Comparison of ENCODE assay signal across 9 mouse cellular contexts in the genomic region with DNA sequence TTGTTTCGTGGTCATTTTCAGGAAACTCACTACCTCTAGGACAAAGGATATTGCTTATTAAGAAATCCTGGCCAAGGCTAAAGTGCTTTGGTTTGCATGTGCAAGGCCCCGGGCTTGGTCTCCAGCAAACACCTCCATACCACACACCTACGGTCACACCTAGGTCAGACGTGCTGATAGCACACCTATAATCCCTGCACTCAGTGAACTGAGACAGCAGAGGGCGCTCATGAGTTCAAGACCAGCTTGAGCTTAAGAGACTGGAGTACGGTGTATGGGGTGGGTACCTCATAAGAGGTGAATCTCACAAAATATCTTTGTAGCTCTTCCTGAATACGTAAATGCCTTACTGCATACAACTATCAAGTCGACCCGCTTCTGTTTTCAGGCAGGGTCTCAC. TPM values are rescaled to one million over a fixed set of nuclear protein-coding genes. Genes with fewer than 3 reads are reported as not detected.
DNase-seq lines count a peak whose midpoint lies in the region; ATAC-seq and TF ChIP-seq lines count a peak whose summit lies in the region.
"Had no signal": no experiment of that assay in that cellular context is flagged by ENCODE, and none has a peak within 500 bp of the region (broad histone marks: within the 10 kb centered on the region; RNA-seq: fewer than 3 reads in every experiment).

No protein-coding gene starts in this region.

- peak; percentile 77 for DNase-seq in hindbrain, embryonic 11.5 days (ENCODE audit: low spot score)
- DNase-seq in G1E (ENCODE audit: low spot score): no peak
- peak; percentile 73 for DNase-seq in cerebellum, adult 11-12 months
- DNase-seq in gastrocnemius, postnatal 14 days: peak; percentile 30
- peak; percentile 65 for DNase-seq in limb, embryonic 10.5 days (ENCODE audit: low spot score)
- DNase-seq in neural tube, embryonic 11.5 days (ENCODE audit: low spot score): peak; percentile 69
- DNase-seq in thymus, adult 2 months: peak; percentile 68

- no peak overlapping the region for H3K4me2 ChIP-seq in hindbrain, embryonic 11.5 days (replicated peaks; ENCODE audit: low read depth, low read length)
- no peak overlapping the region for H3K4me2 ChIP-seq in hindbrain, embryonic 12.5 days (replicated peaks)
- H3K4me2 ChIP-seq in neural tube, embryonic 11.5 days (ENCODE audit: low read depth): no peak overlapping the region
- H3K4me2 ChIP-seq: embryonic facial prominence, embryonic 13.5 days had no signal

- peaks cover 8% of the 10 kb centered on the region; the same call in 1 of the 2 replicates for H3K36me3 ChIP-seq in hindbrain, embryonic 11.5 days (ENCODE audit: control insufficient read depth, insufficient read depth, low read length)
- peaks cover 51% of the 10 kb centered on the region for H3K36me3 ChIP-seq in hindbrain, embryonic 12.5 days
- peaks cover 64% of the 10 kb centered on the region for H3K36me3 ChIP-seq in G1E (replicated peaks)
- peaks cover 80% of the 10 kb centered on the region for H3K36me3 ChIP-seq in limb, embryonic 10.5 days
- peaks cover 17% of the 10 kb centered on the region for H3K36me3 ChIP-seq in neural tube, embryonic 11.5 days (ENCODE audit: control insufficient read depth, insufficient read depth, low read length)
- 0 out of 2 replicates have a peak, but pooled peaks cover 5% of the 10 kb centered on the region for H3K36me3 ChIP-seq in thymus, adult 2 months (ENCODE audit: control insufficient read depth, insufficient read depth, low read length)

- TF ChIP-seq CTCF in G1E (IDR thresholded peaks at IDR 0.05; ENCODE audit: low read depth, low read length): peak; percentile 65
- peak; percentile 25; the same call in 1 of the 2 replicates for TF ChIP-seq CTCF in thymus, adult 2 months (IDR thresholded peaks at IDR 0.05; ENCODE audit: borderline replicate concordance, control insufficient read depth, extremely low read depth, insufficient read depth, low read length, poor library complexity)

- H3K9ac ChIP-seq in hindbrain, embryonic 11.5 days (ENCODE audit: low read depth, low read length): no peak overlapping the region
- H3K9ac ChIP-seq in hindbrain, embryonic 12.5 days: no peak overlapping the region
- H3K9ac ChIP-seq in neural tube, embryonic 11.5 days (ENCODE audit: low read length): no peak overlapping the region
- H3K9ac ChIP-seq: embryonic facial prominence, embryonic 13.5 days had no signal

- no peaks in the 10 kb centered on the region for H3K4me1 ChIP-seq in hindbrain, embryonic 11.5 days (replicated peaks; ENCODE audit: control insufficient read depth, insufficient read depth, low read length)
- no peaks in the 10 kb centered on the region for H3K4me1 ChIP-seq in hindbrain, embryonic 12.5 days
- H3K4me1 ChIP-seq in G1E (ENCODE audit: insufficient read depth, low read depth, low read length): no peaks in the 10 kb centered on the region; the same call in 1 of the 2 replicates
- H3K4me1 ChIP-seq in limb, embryonic 10.5 days: no peaks in the 10 kb centered on the region
- H3K4me1 ChIP-seq in neural tube, embryonic 11.5 days (ENCODE audit: control insufficient read depth, insufficient read depth, low read length): no peaks in the 10 kb centered on the region
- no peaks in the 10 kb centered on the region for H3K4me1 ChIP-seq in thymus, adult 2 months (replicated peaks; ENCODE audit: control insufficient read depth, insufficient read depth, low read length)
- H3K4me1 ChIP-seq: embryonic facial prominence, embryonic 13.5 days had no signal

- TF ChIP-seq POLR2A in thymus, adult 2 months (IDR thresholded peaks at IDR 0.05; ENCODE audit: control insufficient read depth, extremely low read depth, insufficient read depth, low read length, poor library complexity): no peak

- H3K9me3 ChIP-seq in hindbrain, embryonic 11.5 days (ENCODE audit: control insufficient read depth, low read length): no peaks in the 10 kb centered on the region
- H3K9me3 ChIP-seq in hindbrain, embryonic 12.5 days (replicated peaks): 0 out of 2 replicates have a peak, but pooled peaks cover 4% of the 10 kb centered on the region
- no peaks in the 10 kb centered on the region for H3K9me3 ChIP-seq in G1E (replicated peaks)
- H3K9me3 ChIP-seq in limb, embryonic 10.5 days (replicated peaks): no peaks in the 10 kb centered on the region
- H3K9me3 ChIP-seq in neural tube, embryonic 11.5 days (ENCODE audit: control insufficient read depth, low read length): no peaks in the 10 kb centered on the region
- H3K9me3 ChIP-seq: embryonic facial prominence, embryonic 13.5 days had no signal

- H3K27ac ChIP-seq in hindbrain, embryonic 11.5 days (ENCODE audit: low read depth, low read length): no peak overlapping the region
- no peak overlapping the region for H3K27ac ChIP-seq in hindbrain, embryonic 12.5 days
- no peak overlapping the region for H3K27ac ChIP-seq in limb, embryonic 10.5 days
- H3K27ac ChIP-seq in neural tube, embryonic 11.5 days (ENCODE audit: low read depth, low read length): no peak overlapping the region
- no peak overlapping the region for H3K27ac ChIP-seq in thymus, adult 2 months (ENCODE audit: control insufficient read depth, insufficient read depth, low read length)
- H3K27ac ChIP-seq: embryonic facial prominence, embryonic 13.5 days had no signal

- WGBS in hindbrain, embryonic 11.5 days: 60% methylated on average over 9 of the region's 9 CpGs
- WGBS in hindbrain, embryonic 12.5 days: 62% methylated on average over 9 of the region's 9 CpGs
- 58% methylated on average over 9 of the region's 9 CpGs for WGBS in limb, embryonic 10.5 days
- 62% methylated on average over 9 of the region's 9 CpGs for WGBS in neural tube, embryonic 11.5 days
- WGBS in thymus, adult 2 months: 68% methylated on average over 9 of the region's 9 CpGs

- intact Hi-C loops in gastrocnemius, postnatal 14 days (cut with DNase I; ENCODE audit: low total_unique reads): no loop called here

- H3K27me3 ChIP-seq in hindbrain, embryonic 11.5 days (ENCODE audit: control insufficient read depth, insufficient read depth, low read length): no peaks in the 10 kb centered on the region
- no peaks in the 10 kb centered on the region for H3K27me3 ChIP-seq in hindbrain, embryonic 12.5 days
- H3K27me3 ChIP-seq in G1E (ENCODE audit: insufficient read depth, low read length): no peaks in the 10 kb centered on the region
- no peaks in the 10 kb centered on the region for H3K27me3 ChIP-seq in limb, embryonic 10.5 days (ENCODE audit: low read depth, poor library complexity, severe bottlenecking)
- no peaks in the 10 kb centered on the region for H3K27me3 ChIP-seq in neural tube, embryonic 11.5 days (ENCODE audit: control insufficient read depth, insufficient read depth, low read length)
- no peaks in the 10 kb centered on the region for H3K27me3 ChIP-seq in thymus, adult 2 months (ENCODE audit: control insufficient read depth, insufficient read depth, low read length)
- H3K27me3 ChIP-seq: embryonic facial prominence, embryonic 13.5 days had no signal

- no peak overlapping the region for H3K4me3 ChIP-seq in hindbrain, embryonic 11.5 days (ENCODE audit: low read depth, low read length)
- no peak overlapping the region for H3K4me3 ChIP-seq in hindbrain, embryonic 12.5 days
- no peak overlapping the region for H3K4me3 ChIP-seq in G1E (ENCODE audit: low read depth, low read length)
- H3K4me3 ChIP-seq in limb, embryonic 10.5 days: no peak overlapping the region
- no peak overlapping the region for H3K4me3 ChIP-seq in neural tube, embryonic 11.5 days (ENCODE audit: low read depth, low read length)
- H3K4me3 ChIP-seq in thymus, adult 2 months (ENCODE audit: control insufficient read depth, insufficient read depth, low read length): no peak overlapping the region
- H3K4me3 ChIP-seq: embryonic facial prominence, embryonic 13.5 days had no signal

- ATAC-seq in hindbrain, embryonic 11.5 days (ENCODE audit: low FRiP score): no peak
- no peak for ATAC-seq in hindbrain, embryonic 12.5 days (ENCODE audit: low FRiP score)
- 0 out of 2 replicates have a peak, but pooled peaks have one; percentile 15 for ATAC-seq in G1E (ENCODE audit: extremely low read depth, insufficient number of reproducible peaks, low FRiP score, poor library complexity, severe bottlenecking)
- ATAC-seq in neural tube, embryonic 11.5 days (ENCODE audit: insufficient read depth, low FRiP score, low TSS enrichment): no peak

RNA-seq across cellular contexts. Expression of gene Ccsap, which starts 24.6 kb away (rescaled TPM):
- 6.8 and 7.1 TPM in 2 replicates for polyA plus RNA-seq in hindbrain, embryonic 11.5 days (2014; fragmentation: Nextera tagmentation; extraction: Ambion mirVana)
- 6.8 and 8.0 TPM in 2 replicates for polyA plus RNA-seq in hindbrain, embryonic 12.5 days (2016; fragmentation: Nextera tagmentation; extraction: Ambion mirVana)
- total RNA-seq in G1E (2014; fragmentation: Nextera tagmentation): 13.3 and 16.3 TPM in 2 replicates
- 11.7 and 12.5 TPM in 2 replicates for total RNA-seq in G1E (2017)
- polyA plus RNA-seq in G1E (2012): 9.4 and 10.3 TPM in 2 replicates
- 1 to 10 TPM; 1.1 to 1.8 TPM for total RNA-seq in gastrocnemius, postnatal 14 days (2021)
- polyA plus RNA-seq in limb, embryonic 10.5 days (2016; fragmentation: Nextera tagmentation; extraction: Ambion mirVana): 6.0 and 6.1 TPM in 2 replicates
- polyA plus RNA-seq in neural tube, embryonic 11.5 days (2014; fragmentation: Nextera tagmentation; extraction: Ambion mirVana): 6.3 and 6.7 TPM in 2 replicates
- 7.3 and 9.6 TPM in 2 replicates for polyA plus RNA-seq in thymus, adult 2 months (2012; rRNA removed)

RNA-seq across cellular contexts. Expression of gene Rab4a, which starts 29.7 kb away (rescaled TPM):
- polyA plus RNA-seq in hindbrain, embryonic 11.5 days (2014; fragmentation: Nextera tagmentation; extraction: Ambion mirVana): 64.3 and 68.7 TPM in 2 replicates
- polyA plus RNA-seq in hindbrain, embryonic 12.5 days (2016; fragmentation: Nextera tagmentation; extraction: Ambion mirVana): 61.0 and 61.2 TPM in 2 replicates
- total RNA-seq in G1E (2014; fragmentation: Nextera tagmentation) (not detected in 2 replicates), G1E (2017) (4.0 and 5.3 TPM in 2 replicates)
- 1.2 and 1.7 TPM in 2 replicates for polyA plus RNA-seq in G1E (2012)
- total RNA-seq in gastrocnemius, postnatal 14 days (2021): 10 to 100 TPM; 13.3 to 14.4 TPM
- 58.2 and 61.8 TPM in 2 replicates for polyA plus RNA-seq in limb, embryonic 10.5 days (2016; fragmentation: Nextera tagmentation; extraction: Ambion mirVana)
- polyA plus RNA-seq in neural tube, embryonic 11.5 days (2014; fragmentation: Nextera tagmentation; extraction: Ambion mirVana): 66.1 and 71.4 TPM in 2 replicates
- polyA plus RNA-seq in thymus, adult 2 months (2012; rRNA removed): 4.4 and 5.1 TPM in 2 replicates

RNA-seq across cellular contexts. Expression of gene Acta1, which starts 59.1 kb away (rescaled TPM):
- 5.2 and 10.6 TPM in 2 replicates for polyA plus RNA-seq in hindbrain, embryonic 11.5 days (2014; fragmentation: Nextera tagmentation; extraction: Ambion mirVana)
- polyA plus RNA-seq in hindbrain, embryonic 12.5 days (2016; fragmentation: Nextera tagmentation; extraction: Ambion mirVana): 9.8 and 47.5 TPM in 2 replicates
- total RNA-seq in G1E (2014; fragmentation: Nextera tagmentation): not detected in 2 replicates
- total RNA-seq in G1E (2017): not detected in 2 replicates
- 0.07 TPM in 1 of 2 replicates, not detected in the other for polyA plus RNA-seq in G1E (2012)
- total RNA-seq in gastrocnemius, postnatal 14 days (2021): over 10,000 TPM; 58,912 to 62,167 TPM
- polyA plus RNA-seq in limb, embryonic 10.5 days (2016; fragmentation: Nextera tagmentation; extraction: Ambion mirVana): 1.6 and 1.8 TPM in 2 replicates
- polyA plus RNA-seq in neural tube, embryonic 11.5 days (2014; fragmentation: Nextera tagmentation; extraction: Ambion mirVana): 90.2 and 95.2 TPM in 2 replicates
- 0.97 and 13.3 TPM in 2 replicates for polyA plus RNA-seq in thymus, adult 2 months (2012; rRNA removed)
